Mouse (Mus musculus): ENCODE data around the gene Atg16l1. TPM values are rescaled to one million over a fixed set of nuclear protein-coding genes. Genes with fewer than 3 reads are reported as not detected.

Atg16l1 gene
- 94.1 and 96.9 TPM in 2 replicates for polyA plus RNA-seq (2012; rRNA removed)

DNA sequence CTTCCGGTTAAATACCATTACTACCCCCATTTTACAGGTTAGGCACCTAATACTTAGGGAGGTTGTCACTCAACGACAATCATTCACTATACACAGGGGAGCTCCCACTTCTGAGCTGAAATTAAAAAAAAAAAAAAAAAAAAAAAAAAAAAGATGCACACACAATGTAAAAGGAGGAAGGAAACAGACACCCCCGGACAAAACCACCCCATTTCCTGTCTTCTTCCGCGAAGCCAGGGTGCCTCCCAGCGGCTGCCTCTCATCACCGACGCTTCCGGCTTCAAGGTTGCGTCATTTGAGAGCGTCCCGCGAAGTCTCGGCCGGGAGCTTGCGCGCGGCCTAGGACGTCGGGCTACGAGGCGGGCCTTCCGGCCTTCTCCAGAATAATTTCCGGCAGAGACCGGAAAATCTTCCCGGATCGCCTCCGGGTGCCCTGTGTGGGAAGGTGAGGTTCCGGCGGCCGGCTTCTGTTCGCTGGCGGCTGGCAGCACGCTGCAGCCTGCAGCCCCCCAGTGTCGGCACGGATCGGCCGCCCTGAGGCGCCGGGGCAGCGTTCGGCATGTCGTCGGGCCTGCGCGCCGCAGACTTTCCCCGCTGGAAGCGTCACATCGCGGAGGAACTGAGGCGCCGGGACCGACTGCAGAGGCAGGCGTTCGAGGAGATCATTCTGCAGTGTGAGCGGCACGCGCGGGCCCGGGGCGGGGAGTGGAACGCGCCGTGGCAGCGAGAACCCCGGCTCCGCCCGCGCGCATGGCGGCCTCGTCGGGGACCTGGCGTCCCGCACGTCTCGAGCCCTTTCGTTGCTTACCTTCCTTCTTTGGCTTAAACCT lies at the start of gene Atg16l1:
Gene Atg16l1, plus strand, starts transcription at position 230 of the 830 bp plus-strand sequence.

DNA sequence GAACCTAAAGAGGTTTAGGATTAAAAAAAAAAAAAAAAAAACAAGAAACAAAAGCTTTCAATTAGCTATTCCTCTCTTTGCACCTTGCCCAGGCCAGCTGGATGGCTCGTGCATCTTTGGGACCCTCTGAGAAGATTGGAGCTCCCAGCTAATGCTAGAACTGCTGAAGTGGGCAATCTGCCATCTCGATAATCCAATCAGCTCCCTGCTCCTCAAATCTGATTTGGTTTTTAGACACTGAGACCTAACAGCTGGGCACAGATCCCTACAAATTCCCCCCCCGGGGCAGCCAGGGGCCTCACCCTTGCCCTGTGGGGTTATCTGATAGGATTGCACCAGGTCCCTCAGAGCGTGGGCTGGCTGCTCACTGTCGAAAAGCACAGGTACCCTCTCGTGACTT lies 47.9 kb downstream of the Atg16l1 start, which contains the start of gene Sag:
Gene Sag, plus strand, starts transcription at position 105 of the 400 bp plus-strand sequence.

Other genes with a start within 250 kb of the Atg16l1 start
- gene Neu2, start 246.0 kb upstream of the Atg16l1 start, polyA plus RNA-seq (2012; rRNA removed) = 0.76 and 1.0 TPM in 2 replicates
- 33.7 and 46.3 TPM in 2 replicates for gene Ngef, start 182.0 kb upstream of the Atg16l1 start, polyA plus RNA-seq (2012; rRNA removed)
- 5.2 and 6.0 TPM in 2 replicates for gene Inpp5d, start 135.6 kb upstream of the Atg16l1 start, polyA plus RNA-seq (2012; rRNA removed)
- 0.66 and 1.0 TPM in 2 replicates for gene Sag, start 47.8 kb downstream of the Atg16l1 start, polyA plus RNA-seq (2012; rRNA removed)
- 60.5 and 61.1 TPM in 2 replicates for gene Dgkd, start 97.4 kb downstream of the Atg16l1 start, polyA plus RNA-seq (2012; rRNA removed)

All from central nervous system, embryonic 18 days (tissue).